9 mouse cellular contexts compared by ENCODE assay signal in genomic region chr3:37642681-37643214, GRCm38 (mm10). TPM values are rescaled to one million over a fixed set of nuclear protein-coding genes. Genes with fewer than 3 reads are reported as not detected.
DNase-seq lines count a peak whose midpoint lies in the region; ATAC-seq and TF ChIP-seq lines count a peak whose summit lies in the region.
"Had no signal": no experiment of that assay in that cellular context is flagged by ENCODE, and none has a peak within 500 bp of the region (broad histone marks: within the 10 kb centered on the region; RNA-seq: fewer than 3 reads in every experiment).

No protein-coding gene starts in this region.

- H3K36me3 ChIP-seq in lung, embryonic 14.5 days (ENCODE audit: insufficient read depth): peaks cover 34% of the 10 kb centered on the region
- H3K36me3 ChIP-seq in lung, embryonic 16.5 days (ENCODE audit: control insufficient read depth, insufficient read depth, low read length): peaks cover 26% of the 10 kb centered on the region

- peak overlapping the region; percentile 84 for H3K4me3 ChIP-seq in lung, embryonic 14.5 days (ENCODE audit: low read depth, low read length)
- H3K4me3 ChIP-seq in lung, embryonic 16.5 days (ENCODE audit: low read length): peak overlapping the region; percentile 95

- H3K27ac ChIP-seq in lung, embryonic 14.5 days (ENCODE audit: low read depth): no peak overlapping the region
- H3K27ac ChIP-seq in lung, embryonic 16.5 days (ENCODE audit: low read length): peak overlapping the region; percentile 38; the same call in 1 of the 2 replicates
- H3K27ac ChIP-seq: liver, embryonic 14.5 days had no signal

- peaks cover 10% of the 10 kb centered on the region for H3K4me1 ChIP-seq in lung, embryonic 14.5 days (ENCODE audit: insufficient read depth)
- peaks cover 38% of the 10 kb centered on the region for H3K4me1 ChIP-seq in lung, embryonic 16.5 days (replicated peaks; ENCODE audit: control insufficient read depth, insufficient read depth, low read length)

- TF ChIP-seq CTCF in lung, embryonic 14.5 days (IDR thresholded peaks at IDR 0.05; ENCODE audit: low read depth): no peak

- H3K4me2 ChIP-seq in lung, embryonic 14.5 days: peak overlapping the region; percentile 85
- peak overlapping the region; percentile 75 for H3K4me2 ChIP-seq in lung, embryonic 16.5 days (ENCODE audit: low read depth, low read length)

- H3K9ac ChIP-seq in lung, embryonic 14.5 days: no peak overlapping the region
- peak overlapping the region; percentile 97 for H3K9ac ChIP-seq in lung, embryonic 16.5 days (ENCODE audit: low read length)
- H3K9ac ChIP-seq: liver, embryonic 14.5 days had no signal

- no peak for ATAC-seq in lung, embryonic 14.5 days (ENCODE audit: insufficient read depth)
- ATAC-seq in inflammation-experienced regulatory T-cells, adult 6 months: peak; percentile 11
- ATAC-seq in lung, embryonic 16.5 days (ENCODE audit: low read depth): no peak

- WGBS in lung, embryonic 14.5 days: 82% methylated on average over 21 of the region's 21 CpGs
- 68% methylated on average over 21 of the region's 21 CpGs for WGBS in lung, embryonic 16.5 days

- H3K27me3 ChIP-seq in lung, embryonic 14.5 days (ENCODE audit: insufficient read depth, low read length): no peaks in the 10 kb centered on the region
- no peaks in the 10 kb centered on the region for H3K27me3 ChIP-seq in lung, embryonic 16.5 days (ENCODE audit: control insufficient read depth, insufficient read depth, low read depth, low read length)

- no peak for DNase-seq in lung, embryonic 14.5 days
- DNase-seq in lung, postnatal 14 days: no peak
- DNase-seq in gastrocnemius, adult 8-10 months (ENCODE audit: low spot score in 2 of 2): peak; percentile 65 to 71
- no peak for DNase-seq in adipocyte (ENCODE audit: low spot score)
- no peak for DNase-seq in layer of hippocampus, adult 11-12 months (ENCODE audit: low spot score)
- DNase-seq in urinary bladder, postnatal 14 days (ENCODE audit: low spot score): no peak

- H3K9me3 ChIP-seq in lung, embryonic 14.5 days (ENCODE audit: low read depth, low read length): no peaks in the 10 kb centered on the region
- H3K9me3 ChIP-seq in lung, embryonic 16.5 days (ENCODE audit: control insufficient read depth, low read length): no peaks in the 10 kb centered on the region

RNA-seq across cellular contexts. Expression of gene Spry1, which starts 3.0 kb away (rescaled TPM):
- 15.6 and 17.8 TPM in 2 replicates for polyA plus RNA-seq in lung, embryonic 14.5 days (2014; fragmentation: Nextera tagmentation; extraction: Ambion mirVana)
- 10 to 100 TPM; 10.9 to 18.4 (median 12.4) TPM for total RNA-seq in gastrocnemius, adult 8-10 months (2022)
- polyA plus RNA-seq in inflammation-experienced regulatory T-cells, adult 6 months (2017; shearing (Covaris generic)): 10 to 100 TPM in 2 of 3 experiments, 1 to 10 TPM in 1; 7.9 to 19.2 (median 16.0) TPM
- 17.9 and 18.9 TPM in 2 replicates for polyA plus RNA-seq in lung, embryonic 16.5 days (2015; fragmentation: Nextera tagmentation; extraction: Ambion mirVana)

Comparison
In these comparisons a context has a peak if more than half of its experiments do, and no peak if none do; other contexts are left out.
1. DNase-seq: peak in gastrocnemius, adult 8-10 months (2 of 2); none in lung, embryonic 14.5 days (single experiment), lung, postnatal 14 days (single experiment), adipocyte (single experiment), layer of hippocampus, adult 11-12 months (single experiment) and urinary bladder, postnatal 14 days (single experiment).